Mouse (Mus musculus) embryonic facial prominence, embryonic 11.5 days (tissue): ENCODE measurements around the gene Dync2h1. TPM values are rescaled to one million over a fixed set of nuclear protein-coding genes. Genes with fewer than 3 reads are reported as not detected.
A peak's percentile ranks its signal among the peaks of the same experiment; 100 is the strongest.

ENCODE experiments used
- ATAC-seq: fragments of 200-750 bp; cut with Nextera tagmentation; replicated peaks from 2 replicates; pipeline ENCODE4 v1.8.0; 2017; ENCODE audit warnings: low read depth; ENCODE audit not compliant: insufficient number of reproducible peaks, low FRiP score, low TSS enrichment
- DNase-seq: peaks from one replicate; pipeline ENCODE4 v3.0.0-alpha.2; 2015; ENCODE audit warnings: low spot score
- H3K27ac ChIP-seq: fragments of 300-500 bp; sonication (generic); replicated peaks from 2 replicates; pipeline ENCODE4 v1.5.1; 2014; ENCODE audit warnings: mild to moderate bottlenecking, low read depth, low read length, control low read depth
- H3K27me3 ChIP-seq: fragments of 300-500 bp; sonication (generic); 2 replicates; pipeline ENCODE4 v1.6.1; 2014; ENCODE audit warnings: mild to moderate bottlenecking, low read length, moderate library complexity, mixed read lengths; ENCODE audit not compliant: control insufficient read depth, insufficient read depth
- H3K36me3 ChIP-seq: fragments of 300-500 bp; sonication (generic); replicated peaks from 2 replicates; pipeline ENCODE4 v1.6.1; 2014; ENCODE audit warnings: low read depth, mild to moderate bottlenecking, low read length, moderate library complexity, mixed read lengths; ENCODE audit not compliant: control insufficient read depth, insufficient read depth
- H3K4me1 ChIP-seq: fragments of 300-500 bp; sonication (generic); 2 replicates; pipeline ENCODE4 v1.6.1; 2014; ENCODE audit warnings: low read length, mixed read lengths; ENCODE audit not compliant: control insufficient read depth, insufficient read depth
- H3K4me2 ChIP-seq: fragments of 300-500 bp; sonication (generic); 2 replicates; pipeline ENCODE4 v1.6.1; 2014; ENCODE audit warnings: low read depth, mild to moderate bottlenecking, control low read depth, low read length, moderate library complexity
- H3K4me3 ChIP-seq: fragments of 300-500 bp; sonication (generic); 2 replicates; pipeline ENCODE4 v1.5.1; 2014; ENCODE audit warnings: low read depth, low read length, control low read depth
- H3K9ac ChIP-seq: fragments of 300-500 bp; sonication (generic); replicated peaks from 2 replicates; pipeline ENCODE4 v1.6.1; 2014; ENCODE audit warnings: mild to moderate bottlenecking, control low read depth, low read length
- H3K9me3 ChIP-seq: fragments of 300-500 bp; sonication (generic); replicated peaks from 2 replicates; pipeline ENCODE4 v1.6.1; 2016; ENCODE audit warnings: mild to moderate bottlenecking, low read length, inconsistent platforms, mixed read lengths; ENCODE audit not compliant: control insufficient read depth
- WGBS: fragments of 180-500 bp; shearing (Covaris S2); extraction: QIAGEN DNeasy Blood & Tissue Kit; methylation state at CpG from one replicate; pipeline ENCODE4 v1.1.7; 2014; 5-methylcytosine and 5-hydroxymethylcytosine counted together
- polyA plus RNA-seq: library from polyadenylated mRNA; unstranded; fragments of >200 nt; fragmentation: Nextera tagmentation; extraction: Ambion mirVana; gene quantifications from 2 replicates; pipeline ENCODE4 v1.2.1, GENCODE M21; 2014

Gene Dync2h1
- polyA plus RNA-seq, 1 experiment from 2014 or later = 24.5 TPM

- no peaks in the 10 kb centered on the region for H3K9me3 ChIP-seq
- H3K36me3 ChIP-seq = no peaks in the 10 kb centered on the region
- no peak overlapping the region for H3K4me3 ChIP-seq
- no peaks in the 10 kb centered on the region for H3K4me1 ChIP-seq
- H3K9ac ChIP-seq = no peak overlapping the region
- DNase-seq = no peak
- H3K27me3 ChIP-seq = no peaks in the 10 kb centered on the region
- H3K27ac ChIP-seq = no peak overlapping the region
- no peak for ATAC-seq
- no peak overlapping the region for H3K4me2 ChIP-seq
Measured at GRCm38 (mm10) chr9:7101361-7101760, 82.9 kb downstream of the Dync2h1 start.

DNA sequence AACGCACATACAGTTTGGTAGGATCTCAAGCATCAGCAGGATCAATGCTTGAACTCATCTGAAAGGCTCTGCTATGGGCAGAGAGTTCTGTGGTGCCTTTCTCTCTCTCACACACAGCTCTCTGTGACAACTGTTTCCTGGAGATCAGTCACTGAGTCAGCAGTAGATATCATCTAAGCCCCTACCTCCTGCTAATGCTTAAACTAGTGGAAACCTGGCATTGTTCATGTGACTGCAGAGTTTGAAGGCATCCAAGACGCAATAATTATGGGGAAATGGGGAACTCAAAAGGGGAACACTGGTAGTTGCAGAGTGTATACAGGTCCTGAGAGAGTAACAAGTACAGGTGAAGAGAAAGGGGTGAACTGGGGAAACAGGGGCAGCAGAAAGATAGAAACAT lies 109.6 kb downstream of the Dync2h1 start:
- no peak overlapping the region for H3K9ac ChIP-seq
- no peak for ATAC-seq
- WGBS = 94% methylated on average over 2 of the region's 2 CpGs
- no peak overlapping the region for H3K4me2 ChIP-seq
- no peak overlapping the region for H3K27ac ChIP-seq
- no peaks in the 10 kb centered on the region for H3K36me3 ChIP-seq
- H3K27me3 ChIP-seq = no peaks in the 10 kb centered on the region
- no peak for DNase-seq
- no peak overlapping the region for H3K4me3 ChIP-seq
- no peaks in the 10 kb centered on the region for H3K9me3 ChIP-seq
- H3K4me1 ChIP-seq = no peaks in the 10 kb centered on the region

DNA sequence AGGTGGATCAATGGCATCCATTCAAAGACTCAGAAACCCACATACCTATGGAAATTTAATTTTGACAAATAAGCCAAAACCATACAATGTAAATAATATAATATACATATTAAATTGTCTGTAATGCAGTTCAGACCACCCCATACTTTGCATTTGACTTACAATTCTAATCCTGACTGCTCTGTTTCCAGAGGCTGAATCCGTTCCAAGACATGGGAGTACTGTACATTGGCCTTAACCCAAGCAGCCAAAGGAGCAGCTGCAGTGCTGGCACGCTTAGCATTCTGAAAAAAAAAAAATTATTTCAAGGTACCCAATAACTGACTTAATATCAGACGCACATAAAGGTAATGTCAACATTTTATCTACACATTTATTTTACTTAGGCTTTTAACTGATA lies 113.4 kb downstream of the Dync2h1 start:
- H3K4me1 ChIP-seq = no peaks in the 10 kb centered on the region
- no peak for ATAC-seq
- H3K4me3 ChIP-seq = no peak overlapping the region
- no peak for DNase-seq
- H3K9ac ChIP-seq = no peak overlapping the region
- no peak overlapping the region for H3K4me2 ChIP-seq
- no peaks in the 10 kb centered on the region for H3K36me3 ChIP-seq
- H3K27me3 ChIP-seq = no peaks in the 10 kb centered on the region
- WGBS = 93% methylated on average over 3 of the region's 3 CpGs
- H3K27ac ChIP-seq = no peak overlapping the region
- H3K9me3 ChIP-seq = no peaks in the 10 kb centered on the region

GRCm38 (mm10) chr9:7050588-7050987 lies 133.7 kb downstream of the Dync2h1 start:
- Histone ChIP-seq H3K9me3 (no peaks in the 10 kb centered on the region), H3K27me3 (no peaks in the 10 kb centered on the region), H3K9ac (no peak overlapping the region), H3K4me2 (no peak overlapping the region), H3K27ac (no peak overlapping the region), H3K4me1 (no peaks in the 10 kb centered on the region), H3K36me3 (no peaks in the 10 kb centered on the region; the same call in 1 of the 2 replicates), H3K4me3 (no peak overlapping the region)
- 84% methylated on average over 3 of the region's 3 CpGs for WGBS
- ATAC-seq (no peak), DNase-seq (peak; percentile 67)

DNA sequence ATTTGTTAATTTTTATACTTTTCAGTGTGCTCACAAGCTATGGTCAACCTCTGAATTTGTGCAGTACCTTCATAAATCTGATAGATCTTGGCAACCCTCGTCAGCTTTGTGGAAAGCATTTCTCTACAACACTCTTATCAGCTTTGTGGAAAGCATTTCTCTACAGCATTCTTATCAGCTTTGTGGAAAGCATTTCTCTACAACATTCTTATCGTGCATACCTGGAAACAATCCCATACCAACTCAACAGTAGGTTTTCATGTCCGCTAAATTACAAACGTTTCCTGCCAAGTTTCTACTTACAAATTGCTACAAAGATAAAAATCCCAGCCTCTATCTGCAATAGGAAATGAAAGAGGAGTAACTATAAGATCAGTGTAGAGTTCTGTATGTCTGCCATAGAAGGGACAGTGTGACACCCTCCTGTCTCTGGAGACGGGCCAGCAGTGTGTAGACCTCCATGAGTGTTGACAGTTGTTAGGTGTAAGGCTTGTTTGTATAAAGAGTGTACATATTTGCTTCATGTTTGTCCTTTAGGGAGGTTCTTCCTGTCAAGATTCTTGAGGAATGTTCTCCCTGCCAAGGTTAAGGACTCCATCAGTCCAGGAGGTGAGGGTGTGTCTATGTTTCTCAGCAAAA lies 141.5 kb downstream of the Dync2h1 start:
- 91% methylated on average over 5 of the region's 5 CpGs for WGBS
- no peaks in the 10 kb centered on the region for H3K9me3 ChIP-seq
- no peak overlapping the region for H3K4me2 ChIP-seq
- no peak overlapping the region for H3K27ac ChIP-seq
- H3K9ac ChIP-seq = no peak overlapping the region
- no peaks in the 10 kb centered on the region for H3K27me3 ChIP-seq
- DNase-seq (no peak), ATAC-seq (no peak)
- no peak overlapping the region for H3K4me3 ChIP-seq
- no peaks in the 10 kb centered on the region for H3K36me3 ChIP-seq
- H3K4me1 ChIP-seq = no peaks in the 10 kb centered on the region

GRCm38 (mm10) chr9:7041231-7041630 lies 143.0 kb downstream of the Dync2h1 start:
- no peak for ATAC-seq
- no peak for DNase-seq
- Histone ChIP-seq H3K4me2 (no peak overlapping the region), H3K36me3 (no peaks in the 10 kb centered on the region), H3K9me3 (no peaks in the 10 kb centered on the region), H3K4me1 (no peaks in the 10 kb centered on the region), H3K27ac (no peak overlapping the region), H3K27me3 (no peaks in the 10 kb centered on the region), H3K4me3 (no peak overlapping the region), H3K9ac (no peak overlapping the region)
- 92% methylated on average over 5 of the region's 5 CpGs for WGBS

DNA sequence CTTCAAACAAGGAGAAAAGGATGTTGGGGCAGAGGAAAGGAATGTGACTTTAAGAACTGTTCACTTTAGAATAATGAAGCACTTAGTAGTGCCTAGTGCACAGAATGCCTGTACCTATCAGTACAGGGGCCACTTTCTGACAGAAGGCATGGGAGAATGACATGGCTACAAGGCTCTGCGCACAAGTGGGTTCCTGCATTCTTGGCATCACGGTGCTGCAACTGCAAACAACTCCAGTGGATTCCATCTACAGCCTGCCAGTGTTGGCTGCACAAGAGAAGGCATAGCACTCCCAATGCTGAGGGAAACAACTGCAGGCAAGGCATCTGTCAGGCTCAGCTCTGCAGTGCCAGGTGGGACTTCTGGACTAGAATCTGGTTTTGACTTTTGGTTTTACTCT lies 151.7 kb downstream of the Dync2h1 start:
- WGBS = 85% methylated on average over 2 of the region's 2 CpGs
- Histone ChIP-seq H3K9ac (no peak overlapping the region), H3K27me3 (no peaks in the 10 kb centered on the region), H3K4me3 (no peak overlapping the region), H3K27ac (no peak overlapping the region), H3K9me3 (no peaks in the 10 kb centered on the region), H3K4me1 (no peaks in the 10 kb centered on the region), H3K4me2 (no peak overlapping the region), H3K36me3 (no peaks in the 10 kb centered on the region)
- DNase-seq (no peak), ATAC-seq (no peak)

GRCm38 (mm10) chr9:7015600-7015999 lies 168.6 kb downstream of the Dync2h1 start:
- H3K36me3 ChIP-seq = no peaks in the 10 kb centered on the region
- no peak overlapping the region for H3K4me3 ChIP-seq
- no peak overlapping the region for H3K27ac ChIP-seq
- no peak overlapping the region for H3K4me2 ChIP-seq
- no peak for ATAC-seq
- H3K9me3 ChIP-seq = no peaks in the 10 kb centered on the region
- H3K4me1 ChIP-seq = no peaks in the 10 kb centered on the region
- DNase-seq = no peak
- no peak overlapping the region for H3K9ac ChIP-seq
- H3K27me3 ChIP-seq = no peaks in the 10 kb centered on the region
